Mouse (Mus musculus): Measurements from ENCODE around the gene Herc6. TPM values are rescaled to one million over a fixed set of nuclear protein-coding genes. Genes with fewer than 3 reads are reported as not detected.

The Herc6 gene
- 5.4 and 5.8 TPM in 2 replicates for polyA plus RNA-seq (2016; fragmentation: Nextera tagmentation; extraction: Ambion mirVana)

GRCm38 (mm10) chr6:57580881-57581548 lies at the start of gene Herc6:
Gene Herc6, plus strand, starts transcription at chr6:57581000.
- DNase-seq (ENCODE audit: low spot score) = peak; percentile 88
- no peaks in the 10 kb centered on the region for H3K36me3 ChIP-seq
- no peaks in the 10 kb centered on the region for H3K4me1 ChIP-seq
- H3K27ac ChIP-seq = peak within 1 kb of the TSS; percentile 89
- H3K9me3 ChIP-seq = no peaks in the 10 kb centered on the region
- WGBS = 2% methylated on average over 16 of the region's 16 CpGs
- H3K4me3 ChIP-seq = peak within 1 kb of the TSS; percentile 72
- no peaks in the 10 kb centered on the region for H3K27me3 ChIP-seq (ENCODE audit: insufficient read depth, poor library complexity, severe bottlenecking)

- Histone ChIP-seq H3K9me3 (no peaks in the 10 kb centered on the region), H3K4me3 (peak overlapping the region; percentile 27; the same call in 1 of the 2 replicates), H3K4me1 (peaks cover 23% of the 10 kb centered on the region), H3K36me3 (no peaks in the 10 kb centered on the region), H3K27ac (peak overlapping the region; percentile 74; the same call in 1 of the 2 replicates), H3K27me3 (ENCODE audit: insufficient read depth, poor library complexity, severe bottlenecking) (no peaks in the 10 kb centered on the region)
- WGBS = 35% methylated on average over 4 of the region's 4 CpGs
- DNase-seq (ENCODE audit: low spot score) = no peak
These were observed 49.8 kb upstream of the Herc6 start for GRCm38 (mm10) chr6:57531011-57531410.

GRCm38 (mm10) chr6:57531441-57531840 lies 49.4 kb upstream of the Herc6 start:
- no peak for DNase-seq (ENCODE audit: low spot score)
- no peaks in the 10 kb centered on the region for H3K9me3 ChIP-seq
- no peaks in the 10 kb centered on the region for H3K36me3 ChIP-seq
- no peaks in the 10 kb centered on the region for H3K27me3 ChIP-seq (ENCODE audit: insufficient read depth, poor library complexity, severe bottlenecking)
- peaks cover 23% of the 10 kb centered on the region for H3K4me1 ChIP-seq
- WGBS = 42% methylated on average over 1 of the region's 1 CpGs
- H3K27ac ChIP-seq = peak overlapping the region; percentile 74
- peak overlapping the region; percentile 27; the same call in 1 of the 2 replicates for H3K4me3 ChIP-seq

DNA sequence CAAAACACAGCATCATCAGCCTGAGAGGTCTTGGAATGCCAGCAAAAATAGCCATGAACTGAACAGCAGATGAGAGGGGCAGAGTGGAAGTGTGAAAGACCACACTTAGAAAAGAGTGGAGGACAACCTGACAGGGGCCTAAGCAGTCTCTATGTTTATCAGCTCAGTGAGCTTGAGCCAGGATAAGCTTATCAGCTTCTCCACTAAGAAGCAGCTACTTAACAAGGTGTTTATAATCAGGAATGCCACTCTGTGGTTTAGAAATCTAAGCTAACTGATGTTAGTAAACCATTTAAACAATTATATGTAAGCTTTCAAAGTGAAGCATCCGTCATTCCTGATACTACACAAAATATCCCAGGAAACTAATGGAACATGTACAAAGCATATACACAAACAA lies 48.8 kb upstream of the Herc6 start:
- H3K27ac ChIP-seq = peak overlapping the region; percentile 74
- no peaks in the 10 kb centered on the region for H3K36me3 ChIP-seq
- H3K9me3 ChIP-seq = no peaks in the 10 kb centered on the region
- peak overlapping the region; percentile 27; the same call in 1 of the 2 replicates for H3K4me3 ChIP-seq
- no peaks in the 10 kb centered on the region for H3K27me3 ChIP-seq (ENCODE audit: insufficient read depth, poor library complexity, severe bottlenecking)
- H3K4me1 ChIP-seq = peaks cover 23% of the 10 kb centered on the region
- WGBS = 25% methylated on average over 1 of the region's 1 CpGs
- DNase-seq (ENCODE audit: low spot score) = no peak

- Histone ChIP-seq H3K4me1 (peaks cover 29% of the 10 kb centered on the region), H3K9me3 (no peaks in the 10 kb centered on the region), H3K27me3 (ENCODE audit: insufficient read depth, poor library complexity, severe bottlenecking) (no peaks in the 10 kb centered on the region), H3K27ac (peak overlapping the region; percentile 91), H3K4me3 (peak overlapping the region; percentile 75), H3K36me3 (no peaks in the 10 kb centered on the region)
- no peak for DNase-seq (ENCODE audit: low spot score)
- WGBS = 35% methylated on average over 2 of the region's 2 CpGs
These were observed 47.4 kb upstream of the Herc6 start for GRCm38 (mm10) chr6:57533410-57533809.

- 3% methylated on average over 8 of the region's 8 CpGs for WGBS
- Histone ChIP-seq H3K4me3 (peak overlapping the region; percentile 75), H3K27ac (peak overlapping the region; percentile 91), H3K4me1 (peaks cover 29% of the 10 kb centered on the region), H3K27me3 (ENCODE audit: insufficient read depth, poor library complexity, severe bottlenecking) (no peaks in the 10 kb centered on the region), H3K9me3 (no peaks in the 10 kb centered on the region), H3K36me3 (no peaks in the 10 kb centered on the region)
- DNase-seq (ENCODE audit: low spot score) = no peak
These were observed 46.6 kb upstream of the Herc6 start for GRCm38 (mm10) chr6:57534231-57534610.

GRCm38 (mm10) chr6:57534611-57535286 lies 46.1 kb upstream of the Herc6 start:
- Histone ChIP-seq H3K9me3 (no peaks in the 10 kb centered on the region), H3K27ac (peak overlapping the region; percentile 91), H3K4me3 (peak overlapping the region; percentile 75), H3K27me3 (ENCODE audit: insufficient read depth, poor library complexity, severe bottlenecking) (no peaks in the 10 kb centered on the region), H3K4me1 (peaks cover 29% of the 10 kb centered on the region), H3K36me3 (no peaks in the 10 kb centered on the region)
- WGBS = under 1% methylated on average over 31 of the region's 31 CpGs
- DNase-seq (ENCODE audit: low spot score) = peak; percentile 84

GRCm38 (mm10) chr6:57535386-57535936 lies 45.3 kb upstream of the Herc6 start, which contains the start of gene Ppm1k:
Gene Ppm1k, minus strand, starts transcription at chr6:57535468.
- no peaks in the 10 kb centered on the region for H3K36me3 ChIP-seq
- under 1% methylated on average over 24 of the region's 24 CpGs for whole genome bisulfite sequencing
- peak; percentile 99 for DNase-seq (ENCODE audit: low spot score)
- H3K4me3 ChIP-seq = peak within 1 kb of the TSS; percentile 75
- H3K27ac ChIP-seq = peak within 1 kb of the TSS; percentile 91
- no peaks in the 10 kb centered on the region for H3K9me3 ChIP-seq
- no peaks in the 10 kb centered on the region for H3K27me3 ChIP-seq (ENCODE audit: insufficient read depth, poor library complexity, severe bottlenecking)
- H3K4me1 ChIP-seq = peaks cover 24% of the 10 kb centered on the region

DNA sequence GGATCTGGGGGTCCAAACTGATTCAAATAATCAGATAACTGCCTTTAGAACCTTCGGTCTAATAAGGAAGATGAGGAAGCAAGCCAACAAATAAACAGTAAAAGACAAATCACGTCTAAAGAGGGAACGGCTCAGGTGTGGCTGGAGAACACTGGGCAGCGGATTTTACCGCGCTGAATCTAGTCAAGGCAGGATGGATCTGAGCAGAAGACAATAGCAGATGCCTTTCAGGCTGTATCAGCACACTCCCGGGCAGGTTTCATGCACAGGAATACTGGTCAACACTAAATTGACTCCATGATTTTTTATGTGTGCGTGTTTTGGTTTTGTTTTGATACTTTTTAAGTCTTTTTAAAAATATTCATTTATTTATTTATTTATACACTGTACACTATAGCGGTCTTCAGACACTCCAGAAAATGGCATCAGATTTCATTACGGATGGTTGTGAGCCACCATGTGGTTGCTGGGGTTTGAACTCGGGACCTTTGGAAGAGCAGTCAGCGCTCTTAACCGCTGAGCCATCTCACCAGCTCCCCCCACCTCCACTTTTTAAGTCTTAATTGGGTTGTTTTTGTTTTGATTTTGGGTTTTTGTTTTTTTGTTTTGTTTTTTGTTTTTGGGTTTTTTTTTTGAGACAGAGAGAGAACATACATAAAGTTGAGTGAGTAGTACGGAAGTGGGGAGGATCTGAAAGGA lies 44.7 kb upstream of the Herc6 start:
- 29% methylated on average over 14 of the region's 14 CpGs for WGBS
- no peak for DNase-seq (ENCODE audit: low spot score)
- Histone ChIP-seq H3K4me1 (peaks cover 19% of the 10 kb centered on the region), H3K27ac (peak overlapping the region; percentile 89), H3K9me3 (no peaks in the 10 kb centered on the region), H3K36me3 (no peaks in the 10 kb centered on the region), H3K27me3 (ENCODE audit: insufficient read depth, poor library complexity, severe bottlenecking) (no peaks in the 10 kb centered on the region), H3K4me3 (peak overlapping the region; percentile 75)

GRCm38 (mm10) chr6:57537887-57538286 lies 42.9 kb upstream of the Herc6 start:
- H3K4me3 ChIP-seq = no peak overlapping the region
- H3K36me3 ChIP-seq = no peaks in the 10 kb centered on the region
- no peak for DNase-seq (ENCODE audit: low spot score)
- H3K4me1 ChIP-seq = peaks cover 11% of the 10 kb centered on the region
- no peaks in the 10 kb centered on the region for H3K27me3 ChIP-seq (ENCODE audit: insufficient read depth, poor library complexity, severe bottlenecking)
- no peak overlapping the region for H3K27ac ChIP-seq
- no peaks in the 10 kb centered on the region for H3K9me3 ChIP-seq
- 71% methylated on average over 5 of the region's 5 CpGs for WGBS

- Histone ChIP-seq H3K27ac (no peak overlapping the region), H3K4me3 (no peak overlapping the region), H3K36me3 (no peaks in the 10 kb centered on the region), H3K4me1 (peaks cover 5% of the 10 kb centered on the region; the same call in 1 of the 2 replicates), H3K9me3 (no peaks in the 10 kb centered on the region), H3K27me3 (ENCODE audit: insufficient read depth, poor library complexity, severe bottlenecking) (no peaks in the 10 kb centered on the region)
- WGBS = 80% methylated on average over 5 of the region's 5 CpGs
- no peak for DNase-seq (ENCODE audit: low spot score)
These were observed 39.8 kb upstream of the Herc6 start for GRCm38 (mm10) chr6:57540950-57541498.

DNA sequence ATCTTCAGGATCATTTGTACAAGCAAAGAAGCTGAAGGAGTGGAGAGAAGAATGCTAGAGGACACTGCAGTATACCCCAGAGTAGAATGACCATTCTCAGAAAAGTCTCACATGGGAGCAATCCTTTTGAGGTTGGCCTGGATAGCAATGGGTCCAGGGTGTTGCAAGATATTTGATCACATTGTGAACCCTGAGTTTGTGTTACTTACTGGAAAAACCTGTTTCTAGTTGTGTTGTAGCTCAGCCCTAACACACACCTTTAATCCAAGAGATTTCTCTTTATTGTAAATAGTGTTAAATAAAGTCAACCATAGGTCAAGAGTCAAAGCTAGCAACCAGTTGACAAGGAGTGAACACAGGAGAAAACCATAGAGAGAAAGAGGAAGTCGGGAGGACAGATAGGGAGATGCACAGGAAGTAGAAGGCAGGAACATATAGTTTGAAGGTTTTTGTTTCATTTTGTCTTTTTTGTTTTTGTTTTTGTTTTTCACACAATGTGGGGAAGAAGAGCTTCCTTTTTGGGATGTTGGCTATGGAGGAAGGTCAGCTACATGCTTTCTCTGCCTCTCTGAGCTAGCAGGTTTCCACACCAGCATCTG lies 39.0 kb upstream of the Herc6 start:
- no peak overlapping the region for H3K4me3 ChIP-seq
- no peak for DNase-seq (ENCODE audit: low spot score)
- peaks cover 5% of the 10 kb centered on the region; the same call in 1 of the 2 replicates for H3K4me1 ChIP-seq
- H3K27ac ChIP-seq = no peak overlapping the region
- H3K27me3 ChIP-seq (ENCODE audit: insufficient read depth, poor library complexity, severe bottlenecking) = no peaks in the 10 kb centered on the region
- no peaks in the 10 kb centered on the region for H3K36me3 ChIP-seq
- no peaks in the 10 kb centered on the region for H3K9me3 ChIP-seq
- 68% methylated on average over 1 of the region's 1 CpGs for WGBS

Measured in heart, embryonic 10.5 days (tissue).